Mouse (Mus musculus): Measurements from ENCODE around the gene Ier3.
A peak's percentile ranks its signal among the peaks of the same experiment; 100 is the strongest.

GRCm38 (mm10) chr17:35822964-35823937 lies 1.8 kb downstream of the Ier3 start, which contains the start of gene Flot1:
- TF ChIP-seq EP300 (IDR thresholded peaks at IDR 0.05; ENCODE audit: insufficient read depth, low read depth, low read length): 0 out of 2 replicates have a peak, but pooled peaks have one; percentile 16
- no peak for TF ChIP-seq CTCF (IDR thresholded peaks at IDR 0.05; ENCODE audit: low read depth, low read length)
- peak; percentile 21 for TF ChIP-seq POLR2A (IDR thresholded peaks at IDR 0.05; ENCODE audit: insufficient read depth, low read length)

All from ES-Bruce4 (cell line).